Comparison of ENCODE assay signal across 10 mouse cellular contexts in the genomic region with DNA sequence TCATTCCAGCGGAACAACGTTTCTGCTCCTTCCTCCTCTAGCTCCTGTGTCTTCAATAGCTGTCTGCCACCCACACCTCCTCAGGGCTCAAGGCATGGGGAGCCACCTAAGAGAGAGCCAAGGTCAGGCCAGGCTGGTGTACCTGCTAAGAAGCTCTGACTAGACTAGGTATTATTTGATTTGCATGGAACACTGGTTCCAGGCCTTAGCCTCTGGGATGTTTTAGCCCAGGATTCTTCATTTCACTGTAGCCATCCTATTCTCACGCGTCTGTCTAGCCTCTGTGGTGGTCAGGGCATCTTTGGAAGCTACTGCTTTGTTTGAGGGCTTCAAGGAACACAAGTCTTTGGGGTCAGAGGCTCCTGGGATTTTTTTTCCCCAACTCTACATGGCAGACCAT. TPM values are rescaled to one million over a fixed set of nuclear protein-coding genes. Genes with fewer than 3 reads are reported as not detected.
DNase-seq lines count a peak whose midpoint lies in the region; ATAC-seq and TF ChIP-seq lines count a peak whose summit lies in the region.
"Had no signal": no experiment of that assay in that cellular context is flagged by ENCODE, and none has a peak within 500 bp of the region (broad histone marks: within the 10 kb centered on the region; RNA-seq: fewer than 3 reads in every experiment).

No protein-coding gene starts in this region.

- TF ChIP-seq POLR2A in limb, embryonic 14.5 days (IDR thresholded peaks at IDR 0.05; ENCODE audit: borderline replicate concordance, extremely low read depth, insufficient read depth, insufficient read length), result no peak

- no peak overlapping the region for H3K4me3 ChIP-seq in gastrocnemius, adult 2 months
- H3K4me3 ChIP-seq in lung, embryonic 15.5 days, result no peak overlapping the region
- H3K4me3 ChIP-seq in forebrain, embryonic 12.5 days (replicated peaks), result peak overlapping the region; percentile 82
- no peak overlapping the region for H3K4me3 ChIP-seq in limb, embryonic 14.5 days (replicated peaks; ENCODE audit: low read length)
- no peak overlapping the region for H3K4me3 ChIP-seq in layer of hippocampus, adult 2 months

- 48% methylated on average over 4 of the region's 4 CpGs for WGBS in lung, embryonic 15.5 days
- 38% methylated on average over 4 of the region's 4 CpGs for WGBS in forebrain, embryonic 12.5 days
- 69% methylated on average over 4 of the region's 4 CpGs for WGBS in limb, embryonic 14.5 days

- TF ChIP-seq CTCF in gastrocnemius, adult 2 months (IDR thresholded peaks at IDR 0.05), result no peak
- no peak for TF ChIP-seq CTCF in layer of hippocampus, adult 2 months (conservative IDR thresholded peaks at IDR 0.05)

- no peaks in the 10 kb centered on the region for H3K27me3 ChIP-seq in lung, embryonic 15.5 days
- peaks cover 9% of the 10 kb centered on the region; the same call in 1 of the 2 replicates for H3K27me3 ChIP-seq in forebrain, embryonic 12.5 days
- no peaks in the 10 kb centered on the region for H3K27me3 ChIP-seq in limb, embryonic 14.5 days (ENCODE audit: control insufficient read depth, insufficient read depth, low read length)

- peaks cover 48% of the 10 kb centered on the region for H3K4me1 ChIP-seq in lung, embryonic 15.5 days
- H3K4me1 ChIP-seq in forebrain, embryonic 12.5 days, result peaks cover 70% of the 10 kb centered on the region
- H3K4me1 ChIP-seq in limb, embryonic 14.5 days (ENCODE audit: control insufficient read depth, insufficient read depth, low read length), result peaks cover 26% of the 10 kb centered on the region

- peak overlapping the region; percentile 62; the same call in 1 of the 2 replicates for H3K4me2 ChIP-seq in lung, embryonic 15.5 days
- peak overlapping the region; percentile 82 for H3K4me2 ChIP-seq in forebrain, embryonic 12.5 days
- H3K4me2 ChIP-seq in limb, embryonic 14.5 days (replicated peaks; ENCODE audit: low read depth, low read length, severe bottlenecking), result no peak overlapping the region

- no peaks in the 10 kb centered on the region for H3K9me3 ChIP-seq in lung, embryonic 15.5 days
- H3K9me3 ChIP-seq in forebrain, embryonic 12.5 days, result no peaks in the 10 kb centered on the region
- H3K9me3 ChIP-seq in limb, embryonic 14.5 days (ENCODE audit: control insufficient read depth, low read length), result no peaks in the 10 kb centered on the region

- no peak for DNase-seq in gastrocnemius, adult 2 months
- DNase-seq in gastrocnemius, postnatal 25 days, result no peak
- DNase-seq in lung, postnatal 36 days, result no peak
- DNase-seq in limb, embryonic 14.5 days (ENCODE audit: low spot score), result no peak
- no peak for DNase-seq in frontal cortex, postnatal 10 days (ENCODE audit: low spot score in 2 of 2)
- DNase-seq in layer of hippocampus, adult 2 months (ENCODE audit: low spot score in 2 of 2), result no peak

- H3K9ac ChIP-seq in lung, embryonic 15.5 days, result 0 out of 2 replicates have a peak overlapping the region, but pooled peaks have one; percentile 94
- peak overlapping the region; percentile 36; the same call in 1 of the 2 replicates for H3K9ac ChIP-seq in forebrain, embryonic 12.5 days
- no peak overlapping the region for H3K9ac ChIP-seq in limb, embryonic 14.5 days (ENCODE audit: low read depth, low read length, severe bottlenecking)
- H3K9ac ChIP-seq: liver, embryonic 14.5 days had no signal

- H3K36me3 ChIP-seq in lung, embryonic 15.5 days, result peaks cover 45% of the 10 kb centered on the region
- peaks cover 43% of the 10 kb centered on the region for H3K36me3 ChIP-seq in forebrain, embryonic 12.5 days (replicated peaks)
- H3K36me3 ChIP-seq in limb, embryonic 14.5 days (ENCODE audit: control insufficient read depth, insufficient read depth, low read length), result peaks cover 63% of the 10 kb centered on the region

- H3K27ac ChIP-seq in gastrocnemius, adult 2 months, result peak overlapping the region; percentile 88; the same call in 1 of the 2 replicates
- H3K27ac ChIP-seq in lung, embryonic 15.5 days, result peak overlapping the region; percentile 97
- peak overlapping the region; percentile 87 for H3K27ac ChIP-seq in forebrain, embryonic 12.5 days
- peak overlapping the region; percentile 68; the same call in 1 of the 2 replicates for H3K27ac ChIP-seq in limb, embryonic 14.5 days (replicated peaks; ENCODE audit: low read depth, low read length)
- no peak overlapping the region for H3K27ac ChIP-seq in layer of hippocampus, adult 2 months
- H3K27ac ChIP-seq: liver, embryonic 14.5 days had no signal

- intact Hi-C loops in gastrocnemius, adult 2 months (cut with DNase I), result no loop called here

- no peak for ATAC-seq in lung, embryonic 15.5 days (ENCODE audit: borderline replicate concordance, extremely low read depth, low FRiP score, low TSS enrichment)
- ATAC-seq in forebrain, embryonic 12.5 days (ENCODE audit: low FRiP score), result no peak
- no peak for ATAC-seq in limb, embryonic 14.5 days (ENCODE audit: low FRiP score, low read depth)

RNA-seq across cellular contexts. Expression of a gene that starts 5.2 kb away (rescaled TPM):
- 1 to 10 TPM; 1.4 to 1.8 TPM for total RNA-seq in gastrocnemius, adult 2 months (2021)
- total RNA-seq in gastrocnemius, postnatal 25 days (2021), result 1 to 10 TPM; 2.3 to 2.6 TPM
- polyA plus RNA-seq in lung, embryonic 15.5 days (2015; fragmentation: Nextera tagmentation; extraction: Ambion mirVana), result 49.0 and 52.8 TPM in 2 replicates
- 37.5 and 47.3 TPM in 2 replicates for polyA plus RNA-seq in forebrain, embryonic 12.5 days (2016; fragmentation: Nextera tagmentation; extraction: Ambion mirVana)
- 61.4 and 66.1 TPM in 2 replicates for polyA plus RNA-seq in limb, embryonic 14.5 days (2012; rRNA removed)
- polyA plus RNA-seq in limb, embryonic 14.5 days (2014; fragmentation: Nextera tagmentation; extraction: Ambion mirVana), result 18.1 and 24.2 TPM in 2 replicates
- 1 to 10 TPM; 1.1 to 1.8 TPM for total RNA-seq in layer of hippocampus, adult 2 months (2021)

RNA-seq across cellular contexts. Expression of a gene that starts 17.7 kb away (rescaled TPM):
- 1 to 10 TPM; 3.1 to 3.3 TPM for total RNA-seq in gastrocnemius, adult 2 months (2021)
- 1 to 10 TPM; 2.8 to 3.8 TPM for total RNA-seq in gastrocnemius, postnatal 25 days (2021)
- 58.1 and 68.7 TPM in 2 replicates for polyA plus RNA-seq in lung, embryonic 15.5 days (2015; fragmentation: Nextera tagmentation; extraction: Ambion mirVana)
- polyA plus RNA-seq in forebrain, embryonic 12.5 days (2016; fragmentation: Nextera tagmentation; extraction: Ambion mirVana), result 43.5 and 47.5 TPM in 2 replicates
- 33.8 and 39.4 TPM in 2 replicates for polyA plus RNA-seq in limb, embryonic 14.5 days (2012; rRNA removed)
- 45.1 and 46.8 TPM in 2 replicates for polyA plus RNA-seq in limb, embryonic 14.5 days (2014; fragmentation: Nextera tagmentation; extraction: Ambion mirVana)
- total RNA-seq in layer of hippocampus, adult 2 months (2021), result 1 to 10 TPM; 4.4 to 4.8 TPM

RNA-seq across cellular contexts. Expression of a gene that starts 33.7 kb away (rescaled TPM):
- 1 to 10 TPM; 2.2 to 4.0 TPM for total RNA-seq in gastrocnemius, adult 2 months (2021)
- 1 to 10 TPM; 2.9 to 3.4 TPM for total RNA-seq in gastrocnemius, postnatal 25 days (2021)
- 8.6 and 8.8 TPM in 2 replicates for polyA plus RNA-seq in lung, embryonic 15.5 days (2015; fragmentation: Nextera tagmentation; extraction: Ambion mirVana)
- 9.0 and 9.2 TPM in 2 replicates for polyA plus RNA-seq in forebrain, embryonic 12.5 days (2016; fragmentation: Nextera tagmentation; extraction: Ambion mirVana)
- polyA plus RNA-seq in limb, embryonic 14.5 days (2012; rRNA removed), result 13.5 and 14.0 TPM in 2 replicates
- polyA plus RNA-seq in limb, embryonic 14.5 days (2014; fragmentation: Nextera tagmentation; extraction: Ambion mirVana), result 4.4 and 7.3 TPM in 2 replicates
- 1 to 10 TPM; 5.8 to 7.1 TPM for total RNA-seq in layer of hippocampus, adult 2 months (2021)

RNA-seq across cellular contexts. Expression of a gene that starts 45.7 kb away (rescaled TPM):
- 100 to 1,000 TPM; 161 to 172 TPM for total RNA-seq in gastrocnemius, adult 2 months (2021)
- 100 to 1,000 TPM; 175 to 184 TPM for total RNA-seq in gastrocnemius, postnatal 25 days (2021)
- polyA plus RNA-seq in lung, embryonic 15.5 days (2015; fragmentation: Nextera tagmentation; extraction: Ambion mirVana), result 378 and 407 TPM in 2 replicates
- 395 and 399 TPM in 2 replicates for polyA plus RNA-seq in forebrain, embryonic 12.5 days (2016; fragmentation: Nextera tagmentation; extraction: Ambion mirVana)
- 196 and 235 TPM in 2 replicates for polyA plus RNA-seq in limb, embryonic 14.5 days (2012; rRNA removed)
- polyA plus RNA-seq in limb, embryonic 14.5 days (2014; fragmentation: Nextera tagmentation; extraction: Ambion mirVana), result 357 and 375 TPM in 2 replicates
- 100 to 1,000 TPM; 199 to 218 TPM for total RNA-seq in layer of hippocampus, adult 2 months (2021)

RNA-seq across cellular contexts. Expression of a gene that starts 49.1 kb away (rescaled TPM):
- total RNA-seq in gastrocnemius, adult 2 months (2021), result not detected
- total RNA-seq in gastrocnemius, postnatal 25 days (2021), result not detected
- 0.94 and 4.7 TPM in 2 replicates for polyA plus RNA-seq in lung, embryonic 15.5 days (2015; fragmentation: Nextera tagmentation; extraction: Ambion mirVana)
- 0.04 TPM in 1 of 2 replicates, not detected in the other for polyA plus RNA-seq in forebrain, embryonic 12.5 days (2016; fragmentation: Nextera tagmentation; extraction: Ambion mirVana)
- polyA plus RNA-seq in limb, embryonic 14.5 days (2012; rRNA removed), result 0.01 and 0.09 TPM in 2 replicates
- polyA plus RNA-seq in limb, embryonic 14.5 days (2014; fragmentation: Nextera tagmentation; extraction: Ambion mirVana), result not detected in 2 replicates
- total RNA-seq in layer of hippocampus, adult 2 months (2021), result under 1 TPM; 0.22 to 0.28 TPM
- polyA plus RNA-seq: large intestine, adult 2 months had no signal
